Mouse (Mus musculus) layer of hippocampus, postnatal 36 days (tissue): ENCODE results near the gene Dnajb4. TPM values are rescaled to one million over a fixed set of nuclear protein-coding genes. Genes with fewer than 3 reads are reported as not detected.
A peak's percentile ranks its signal among the peaks of the same experiment; 100 is the strongest.

Experiments used
- DNase-seq, 2 experiments: peaks; one replicate each; pipeline ENCODE4 v3.0.0; 2022
- total RNA-seq, 2 experiments: library from RNA; stranded (reverse); gene quantifications; 2 replicates each; pipeline ENCODE4 v1.2.3; 2021

Gene Dnajb4
- total RNA-seq = 10 to 100 TPM; 72.2 to 74.1 TPM

DNA sequence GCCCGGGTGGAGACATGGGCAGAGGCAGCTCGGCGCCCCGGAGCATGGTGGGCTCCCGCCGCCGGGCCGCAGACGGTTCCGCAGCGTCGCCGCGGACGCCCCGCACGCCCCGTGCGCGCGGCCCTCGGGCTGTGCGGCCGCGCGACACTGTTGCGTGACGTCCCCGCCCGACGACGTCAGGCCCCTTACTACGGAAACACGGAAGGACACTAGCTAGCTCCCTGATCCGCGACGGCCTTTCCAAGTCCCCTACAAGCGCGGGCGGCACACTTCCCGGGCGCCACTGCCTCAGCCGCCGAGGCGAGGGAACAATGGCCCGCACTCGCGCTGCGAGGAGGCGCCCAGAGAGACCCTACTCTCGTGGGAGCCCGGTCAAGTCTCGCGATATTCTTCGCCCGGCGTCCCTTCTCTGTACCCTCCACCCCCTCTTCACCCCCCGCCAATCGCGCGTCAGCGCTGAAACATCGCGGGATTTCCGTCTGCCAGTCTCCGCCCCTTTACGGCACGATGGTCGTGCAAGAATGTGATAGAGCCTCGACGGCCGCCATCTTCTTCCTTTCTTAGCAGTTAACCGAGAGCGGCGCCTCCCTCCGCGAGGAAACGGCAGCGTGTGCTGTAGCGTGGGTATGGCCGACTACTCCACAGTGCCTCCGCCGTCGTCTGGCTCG, at the start of gene Dnajb4, which contains the start of gene Fubp1:
Dnajb4 (minus strand) TSS at position 336 of the 668 bp plus-strand sequence.
Fubp1 (plus strand) TSS at position 456 of the 668 bp plus-strand sequence.
- peak; percentile 100 for DNase-seq

DNA sequence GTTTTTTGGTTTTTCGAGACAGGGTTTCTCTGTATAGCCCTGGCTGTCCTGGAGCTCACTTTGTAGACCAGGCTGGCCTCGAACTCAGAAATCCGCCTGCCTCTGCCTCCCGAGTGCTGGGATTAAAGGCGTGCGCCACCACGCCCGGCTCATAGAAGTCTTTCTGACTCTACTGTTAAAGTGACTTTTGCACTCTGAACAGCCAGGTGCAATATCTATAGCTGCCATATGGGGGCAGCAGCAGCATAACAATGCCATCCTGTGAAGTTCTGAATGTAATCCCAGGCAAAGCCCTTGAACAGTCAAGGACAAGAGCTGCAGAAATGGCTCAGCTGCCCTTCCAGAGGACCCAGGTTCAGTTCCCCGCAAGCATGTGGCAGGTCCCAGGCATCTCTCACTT, 49.3 kb upstream of the Dnajb4 start:
- peak; percentile 65 to 66 for DNase-seq

DNA sequence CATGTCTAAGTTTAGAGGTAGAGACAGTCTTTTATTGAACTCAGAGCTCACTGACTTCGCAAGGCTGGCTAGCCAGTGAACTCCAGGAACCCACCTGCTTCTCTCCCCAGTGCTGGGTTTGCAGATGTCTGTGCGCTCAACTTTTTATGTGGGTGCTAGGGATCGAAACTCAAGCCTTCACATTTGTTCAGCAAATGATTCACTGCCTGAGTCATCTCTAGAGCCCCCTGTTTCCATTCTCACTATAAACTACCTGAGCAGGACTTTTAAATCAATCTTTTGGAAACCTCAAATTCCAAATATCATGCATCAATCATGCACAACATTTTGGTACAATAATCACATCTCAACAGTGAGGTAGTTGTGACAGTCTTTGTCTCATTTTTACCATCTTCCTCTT, 47.4 kb upstream of the Dnajb4 start:
- DNase-seq = no peak

GRCm38 (mm10) chr3:152250487-152250886, 40.4 kb upstream of the Dnajb4 start:
- DNase-seq = no peak

DNA sequence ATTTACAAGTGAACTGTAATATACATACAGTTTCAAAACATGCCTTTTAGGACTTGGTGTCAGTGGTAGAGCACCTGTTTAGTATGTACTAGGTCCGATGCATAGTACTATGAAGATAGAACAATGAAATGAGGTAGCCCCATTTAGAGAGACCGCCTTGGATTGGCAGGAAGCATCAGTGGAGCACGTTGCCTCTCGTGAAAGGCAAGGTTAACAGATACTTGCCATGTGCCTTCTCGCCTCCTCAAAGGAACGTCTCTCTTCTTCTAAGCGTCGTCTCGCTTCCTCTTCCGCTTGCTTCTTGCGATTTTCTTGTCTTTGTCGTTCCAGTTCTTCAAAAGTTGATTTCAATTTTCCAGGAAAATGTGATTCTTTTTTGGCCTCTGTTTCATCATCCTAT, 37.6 kb upstream of the Dnajb4 start:
- no peak for DNase-seq

DNA sequence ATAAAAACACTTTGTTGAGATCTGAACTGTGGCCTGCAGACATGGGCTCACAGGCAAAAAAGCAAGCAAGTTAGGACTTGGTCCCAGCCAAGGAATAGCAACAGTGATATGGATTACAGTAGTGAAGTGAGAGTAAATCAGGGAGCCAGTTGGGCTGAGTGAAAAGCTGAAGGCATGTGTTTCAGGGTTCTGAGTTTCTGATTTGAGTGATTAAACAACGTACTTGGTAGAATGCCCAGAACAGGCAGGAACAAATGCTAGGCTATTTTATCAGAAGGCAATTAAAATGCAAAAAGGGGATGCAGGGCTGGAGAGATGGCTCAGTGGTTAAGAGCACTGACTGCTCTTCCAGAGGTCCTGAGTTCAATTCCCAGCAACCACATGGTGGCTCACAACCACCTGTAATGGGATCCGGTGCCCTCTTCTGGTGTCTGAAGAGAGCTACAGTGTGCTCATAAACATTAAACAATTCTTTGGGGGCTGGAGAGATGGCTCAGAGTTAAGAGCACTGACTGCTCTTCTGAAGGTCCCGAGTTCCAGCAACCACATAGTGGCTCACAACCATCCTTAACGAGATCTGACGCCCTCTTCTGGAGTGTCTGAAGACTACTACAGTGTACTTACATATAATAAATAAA, 35.3 kb upstream of the Dnajb4 start:
- peak; percentile 15 to 23 for DNase-seq

- DNase-seq = no peak
These were observed 33.2 kb upstream of the Dnajb4 start for GRCm38 (mm10) chr3:152243304-152243703.

GRCm38 (mm10) chr3:152241098-152241497, 31.0 kb upstream of the Dnajb4 start:
- DNase-seq = no peak

GRCm38 (mm10) chr3:152239592-152239991, 29.5 kb upstream of the Dnajb4 start:
- no peak for DNase-seq

DNA sequence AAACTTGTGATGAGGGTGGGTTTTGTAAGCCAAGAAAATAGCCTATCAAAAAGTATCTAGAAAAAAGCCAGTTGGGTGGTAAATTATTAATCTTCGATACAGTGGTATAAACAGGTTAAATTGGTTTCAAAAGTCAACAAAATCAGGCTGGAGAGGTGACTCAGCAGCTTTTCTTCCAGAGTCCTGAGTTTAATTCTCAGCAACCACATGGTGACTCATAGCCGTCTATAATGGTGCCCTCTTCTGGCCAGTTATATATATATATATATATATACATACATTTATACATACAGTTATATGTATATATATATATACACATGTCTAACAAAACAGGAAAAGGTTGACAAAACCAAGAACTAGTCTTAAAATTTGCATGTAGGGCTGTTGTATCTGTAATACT, 28.7 kb upstream of the Dnajb4 start:
- DNase-seq = no peak

DNA sequence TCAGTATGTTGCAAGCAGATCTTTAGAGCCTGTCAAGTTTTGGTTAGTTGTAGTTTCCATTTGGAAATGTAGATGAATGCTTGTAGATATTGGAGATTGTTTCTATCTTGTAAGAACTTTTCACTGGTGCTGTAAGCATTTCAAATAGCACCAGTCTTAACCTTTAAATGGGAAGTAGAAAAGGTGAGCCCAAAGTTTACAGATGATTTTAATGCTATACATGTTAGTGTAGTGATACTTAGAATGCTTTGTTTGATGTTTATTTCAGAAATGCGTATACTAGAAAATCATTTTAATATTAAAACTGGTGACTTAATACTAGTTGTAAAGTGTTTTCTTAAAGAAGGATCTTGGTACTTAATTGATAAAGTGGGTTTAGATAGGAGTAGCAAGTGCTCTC, 25.7 kb upstream of the Dnajb4 start:
- DNase-seq = no peak

DNA sequence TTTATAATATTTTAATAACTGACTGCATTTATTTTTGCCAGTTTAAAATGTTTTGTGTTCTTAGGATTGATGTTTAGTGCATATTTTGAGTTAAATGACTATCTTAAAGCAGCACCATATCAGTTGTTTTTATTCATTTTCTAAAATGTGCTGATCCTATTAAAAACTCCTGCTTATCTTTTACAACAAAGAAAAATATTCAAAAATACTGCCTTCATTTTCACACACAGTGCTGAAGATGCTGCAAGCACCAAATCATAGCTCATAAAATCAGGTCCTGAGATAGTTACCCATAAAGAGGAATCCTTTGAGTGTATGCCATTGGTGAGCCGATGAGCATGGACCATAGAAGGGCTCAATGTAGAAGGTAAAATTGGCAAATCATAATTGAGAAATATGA, 25.1 kb upstream of the Dnajb4 start:
- no peak for DNase-seq

DNA sequence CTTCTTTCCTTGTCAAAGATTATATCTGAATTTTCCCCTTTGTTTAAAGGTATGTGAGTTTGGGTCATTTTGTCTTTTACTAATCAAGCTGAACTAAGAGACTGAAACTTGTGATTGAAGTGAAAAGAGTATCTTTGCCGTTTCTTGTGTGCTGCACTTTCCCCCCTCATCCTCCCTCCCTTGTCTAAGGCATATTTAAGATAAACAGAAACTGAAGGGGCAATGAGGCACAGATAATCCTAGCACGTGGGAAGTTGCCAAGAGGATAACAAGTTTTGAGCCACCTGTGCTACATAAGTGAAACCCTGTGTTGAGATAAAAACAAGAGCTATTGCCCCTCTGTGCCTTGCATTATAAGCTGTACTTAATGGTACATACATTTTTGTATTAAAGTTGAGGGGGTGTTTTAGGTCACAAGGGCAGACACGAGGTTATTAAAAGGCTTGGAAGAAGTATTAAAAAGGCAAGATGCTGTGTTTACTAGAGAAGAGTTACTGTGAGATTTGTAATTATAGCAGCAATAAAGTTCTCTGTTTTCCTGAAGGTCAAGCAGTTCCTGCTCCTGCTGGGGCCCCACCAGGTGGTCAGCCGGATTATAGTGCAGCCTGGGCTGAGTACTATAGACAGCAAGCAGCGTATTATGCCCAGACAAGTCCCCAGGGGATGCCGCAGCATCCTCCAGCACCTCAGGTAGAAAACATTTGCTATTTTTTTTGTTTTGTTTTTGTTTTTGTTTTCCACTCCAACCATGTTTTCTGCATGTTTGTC, 21.4 kb upstream of the Dnajb4 start:
- DNase-seq = no peak

DNA sequence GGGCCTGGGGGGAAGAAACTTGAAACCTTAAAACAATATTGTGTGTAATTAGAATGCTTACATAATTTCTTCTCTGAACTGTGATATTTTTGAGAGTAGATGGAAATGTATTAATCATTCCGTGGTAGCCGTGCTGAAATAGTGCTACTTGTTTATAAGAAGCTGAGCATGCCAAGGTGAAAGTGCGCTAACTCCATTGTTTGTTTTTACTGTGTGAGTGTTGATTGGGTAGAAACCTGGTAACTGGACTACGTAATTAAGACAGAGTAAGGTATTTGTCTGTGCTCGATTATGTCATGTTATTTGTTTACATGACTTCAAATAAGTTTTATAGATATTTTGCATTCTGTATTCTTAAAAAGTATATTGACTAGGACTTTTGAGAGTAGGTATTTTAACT, 19.2 kb upstream of the Dnajb4 start:
- no peak for DNase-seq

DNA sequence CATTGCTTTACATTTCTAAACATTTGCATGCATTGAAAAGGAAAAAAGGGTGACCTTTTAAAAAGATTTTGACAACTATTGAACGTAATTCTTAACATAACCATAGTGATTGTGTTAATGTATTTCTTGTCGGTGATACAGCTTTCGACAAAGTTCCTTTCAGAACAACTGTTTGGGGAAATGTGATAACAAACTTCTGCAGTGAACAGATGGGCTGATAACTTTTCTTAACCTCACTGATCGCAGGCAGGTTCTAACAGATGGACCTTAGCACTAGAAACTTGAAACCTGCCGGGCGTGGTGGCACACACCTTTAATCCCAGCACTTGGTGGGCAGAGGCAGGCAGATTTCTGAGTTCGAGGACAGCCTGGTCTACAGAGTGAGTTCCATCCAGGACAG, 18.7 kb upstream of the Dnajb4 start:
- DNase-seq = no peak

DNA sequence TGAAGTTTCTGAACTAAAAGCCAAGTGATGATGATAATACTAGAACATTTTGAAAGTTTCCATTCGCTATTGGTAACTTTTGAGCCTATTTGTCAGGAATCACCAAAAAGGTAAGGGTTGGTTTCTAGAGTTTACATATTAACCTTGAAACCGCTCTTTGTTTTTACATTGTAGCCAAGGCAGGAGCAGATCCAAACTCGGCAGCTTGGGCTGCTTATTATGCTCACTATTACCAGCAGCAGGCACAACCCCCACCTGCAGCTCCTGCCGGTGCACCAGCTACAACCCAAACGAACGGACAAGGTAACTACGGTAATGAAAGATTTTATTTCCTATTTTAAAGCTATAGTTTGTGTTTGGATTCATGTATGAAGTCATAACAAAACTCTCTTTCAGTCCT, 15.8 kb upstream of the Dnajb4 start:
- no peak for DNase-seq

GRCm38 (mm10) chr3:152224918-152225317, 14.8 kb upstream of the Dnajb4 start:
- no peak for DNase-seq

DNA sequence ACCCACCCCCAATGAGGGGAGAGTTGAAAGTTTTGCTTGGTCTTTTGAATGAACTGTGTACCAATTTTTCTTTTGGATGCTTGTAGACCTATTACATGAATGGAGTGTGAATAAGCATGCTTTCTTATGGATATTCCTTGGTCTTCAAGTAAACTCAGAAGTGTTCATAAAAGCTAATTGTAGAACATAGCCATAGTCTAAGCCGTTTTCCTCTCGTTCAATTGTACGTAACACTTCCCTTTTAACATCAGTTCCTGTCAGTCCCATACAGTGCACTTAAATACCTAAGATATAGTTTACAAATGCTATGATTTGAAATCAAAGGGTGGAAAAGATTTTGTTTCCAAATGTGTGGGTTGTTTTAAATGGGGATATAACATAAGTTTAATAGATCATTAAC, 3.3 kb upstream of the Dnajb4 start:
- DNase-seq = no peak

- DNase-seq = no peak
These were observed 1.7 kb upstream of the Dnajb4 start for GRCm38 (mm10) chr3:152211731-152212279.

DNA sequence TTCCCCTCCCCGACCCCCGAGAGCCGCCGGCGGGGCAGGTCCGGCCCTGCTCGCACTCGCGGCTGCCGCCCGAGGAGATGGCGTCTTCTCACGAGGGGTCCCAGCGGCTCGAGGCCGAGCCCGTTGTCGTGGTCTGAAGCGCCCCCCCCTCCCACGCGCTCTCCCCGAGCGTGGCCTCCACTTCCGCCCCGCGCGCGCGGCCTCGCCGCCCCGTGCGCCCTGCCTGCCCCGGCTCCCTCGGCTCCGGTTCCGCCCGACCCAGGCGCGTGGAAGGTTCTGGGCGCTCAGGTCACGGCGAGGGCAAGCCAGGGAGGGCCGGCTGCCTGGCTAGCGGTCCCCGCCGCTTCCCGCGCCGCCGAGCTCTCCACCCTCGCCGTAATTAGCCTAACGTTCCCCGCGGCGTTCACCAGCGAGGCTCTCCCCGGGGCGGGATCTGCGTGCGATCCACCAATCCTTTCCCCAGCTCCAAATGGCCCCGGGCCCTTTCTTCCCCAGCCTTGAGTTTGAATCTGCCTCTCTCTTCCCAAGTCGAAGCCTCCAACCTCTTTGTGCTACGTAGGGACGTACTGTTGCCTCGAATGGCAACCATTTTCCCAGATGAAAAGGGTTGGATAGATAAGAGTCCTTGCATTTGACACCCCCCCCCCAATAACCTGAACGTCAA, 758 bp upstream of the Dnajb4 start:
- DNase-seq = peak; percentile 65 to 75

- DNase-seq = no peak
These were observed 730 bp downstream of the Dnajb4 start for GRCm38 (mm10) chr3:152209177-152209966.
